Mouse (Mus musculus) MEL (cell line): Measurements from ENCODE around the gene 1700069L16Rik.

Experiments used
- MAFK ChIP-seq: IDR thresholded peaks from 2 replicates; pipeline ENCODE4 v1.6.1; 2011; ENCODE audit warnings: low read depth, mild to moderate bottlenecking, low read length, improper control_type of control experiment, borderline replicate concordance
- POLR2A ChIP-seq, 2 experiments: IDR thresholded peaks; 2 replicates each; pipeline ENCODE4 v1.6.1; 2011 to 2012; ENCODE audit warnings: low read length in 2 of 2, mild to moderate bottlenecking in 2 of 2, control low read depth in 1 of 2, improper control_type of control experiment in 1 of 2, low read depth in 1 of 2, moderate library complexity in 1 of 2; ENCODE audit not compliant: control insufficient read depth in 1 of 2, insufficient read depth in 1 of 2, poor library complexity in 1 of 2
- TBP ChIP-seq: IDR thresholded peaks from 2 replicates; pipeline ENCODE4 v1.8.0; 2011; ENCODE audit warnings: low read depth, low read length, improper control_type of control experiment

DNA sequence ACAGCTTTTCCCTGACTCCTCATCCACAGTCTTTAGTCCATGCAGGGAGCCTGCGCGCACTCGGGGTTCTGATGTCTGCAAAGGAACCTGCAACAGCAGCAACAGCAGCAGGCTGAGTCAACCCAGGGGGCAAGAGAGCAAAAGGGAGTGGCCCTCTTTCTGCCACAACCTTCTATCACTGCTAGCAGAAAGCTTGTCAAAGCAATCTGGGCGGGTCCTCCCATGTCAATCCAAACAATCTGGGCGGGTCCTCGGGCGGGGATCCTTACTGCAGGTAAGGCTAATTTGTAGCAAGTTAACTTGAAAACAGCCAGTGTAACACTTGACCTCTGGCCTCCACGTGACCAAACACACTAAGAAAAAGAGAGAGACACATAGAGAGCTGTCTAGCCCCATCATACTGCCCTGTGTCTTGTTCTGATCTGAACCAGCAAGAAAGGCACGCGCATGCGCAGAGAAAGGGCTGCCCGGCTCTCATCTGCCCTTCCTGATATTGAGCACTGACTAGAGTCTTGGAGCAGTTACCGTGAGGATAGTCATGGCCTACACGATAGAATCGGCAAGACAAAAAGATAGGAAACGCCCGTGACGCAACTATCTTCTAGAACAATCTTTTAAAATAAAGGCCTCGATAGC is 24.1 kb downstream of the 1700069L16Rik start:
- TF ChIP-seq MAFK, result no peak
- no peak for TF ChIP-seq TBP
- no peak for TF ChIP-seq POLR2A (IDR thresholded peaks at IDR 0.05; ENCODE audit: control insufficient read depth in 1 of 2, insufficient read depth in 1 of 2, low read depth in 1 of 2, low read length in 2 of 2, poor library complexity in 1 of 2)
